Mouse (Mus musculus): ENCODE results near the gene Agpat2. TPM values are rescaled to one million over a fixed set of nuclear protein-coding genes. Genes with fewer than 3 reads are reported as not detected.

The Agpat2 gene
- polyA plus RNA-seq, 1 experiment from 2014 or later = 40.1 TPM

GRCm38 (mm10) chr2:26590282-26590681 lies 13.9 kb downstream of the Agpat2 start:
- Histone ChIP-seq H3K4me1 (replicated peaks; ENCODE audit: control insufficient read depth, insufficient read depth, low read length) (peaks cover 26% of the 10 kb centered on the region), H3K27ac (ENCODE audit: low read depth, low read length) (no peak overlapping the region), H3K9ac (ENCODE audit: low read depth, low read length) (0 out of 2 replicates have a peak overlapping the region, but pooled peaks have one; percentile 34), H3K4me3 (ENCODE audit: low read depth, low read length) (no peak overlapping the region), H3K9me3 (ENCODE audit: control insufficient read depth, low read length) (no peaks in the 10 kb centered on the region), H3K27me3 (replicated peaks; ENCODE audit: control insufficient read depth, insufficient read depth, low read length) (no peaks in the 10 kb centered on the region), H3K36me3 (ENCODE audit: control insufficient read depth, insufficient read depth, low read length) (peaks cover 6% of the 10 kb centered on the region; the same call in 1 of the 2 replicates), H3K4me2 (no peak overlapping the region)
- DNase-seq (ENCODE audit: low spot score) (no peak), ATAC-seq (replicated peaks; ENCODE audit: low FRiP score) (no peak)
- WGBS = 95% methylated on average over 7 of the region's 7 CpGs

GRCm38 (mm10) chr2:26589284-26589683 lies 14.9 kb downstream of the Agpat2 start:
- ATAC-seq (replicated peaks; ENCODE audit: low FRiP score) (no peak), DNase-seq (ENCODE audit: low spot score) (no peak)
- no peak overlapping the region for H3K9ac ChIP-seq (ENCODE audit: low read depth, low read length)
- H3K27ac ChIP-seq (ENCODE audit: low read depth, low read length) = no peak overlapping the region
- H3K27me3 ChIP-seq (replicated peaks; ENCODE audit: control insufficient read depth, insufficient read depth, low read length) = no peaks in the 10 kb centered on the region
- 92% methylated on average over 10 of the region's 10 CpGs for WGBS
- no peak overlapping the region for H3K4me3 ChIP-seq (ENCODE audit: low read depth, low read length)
- peaks cover 4% of the 10 kb centered on the region; the same call in 1 of the 2 replicates for H3K36me3 ChIP-seq (ENCODE audit: control insufficient read depth, insufficient read depth, low read length)
- peaks cover 25% of the 10 kb centered on the region for H3K4me1 ChIP-seq (replicated peaks; ENCODE audit: control insufficient read depth, insufficient read depth, low read length)
- no peak overlapping the region for H3K4me2 ChIP-seq
- H3K9me3 ChIP-seq (ENCODE audit: control insufficient read depth, low read length) = no peaks in the 10 kb centered on the region

GRCm38 (mm10) chr2:26588573-26588972 lies 15.6 kb downstream of the Agpat2 start:
- peaks cover 32% of the 10 kb centered on the region for H3K4me1 ChIP-seq (replicated peaks; ENCODE audit: control insufficient read depth, insufficient read depth, low read length)
- H3K4me2 ChIP-seq = peak overlapping the region; percentile 75
- H3K4me3 ChIP-seq (ENCODE audit: low read depth, low read length) = no peak overlapping the region
- H3K27me3 ChIP-seq (replicated peaks; ENCODE audit: control insufficient read depth, insufficient read depth, low read length) = no peaks in the 10 kb centered on the region
- 42% methylated on average over 4 of the region's 4 CpGs for WGBS
- ATAC-seq (replicated peaks; ENCODE audit: low FRiP score) (no peak), DNase-seq (ENCODE audit: low spot score) (peak; percentile 38)
- no peak overlapping the region for H3K27ac ChIP-seq (ENCODE audit: low read depth, low read length)
- peak overlapping the region; percentile 8 for H3K9ac ChIP-seq (ENCODE audit: low read depth, low read length)
- H3K36me3 ChIP-seq (ENCODE audit: control insufficient read depth, insufficient read depth, low read length) = peaks cover 4% of the 10 kb centered on the region; the same call in 1 of the 2 replicates
- H3K9me3 ChIP-seq (ENCODE audit: control insufficient read depth, low read length) = no peaks in the 10 kb centered on the region

- ATAC-seq (replicated peaks; ENCODE audit: low FRiP score) = peak; percentile 22; the same call in 1 of the 2 replicates
- Histone ChIP-seq H3K4me1 (replicated peaks; ENCODE audit: control insufficient read depth, insufficient read depth, low read length) (peaks cover 40% of the 10 kb centered on the region), H3K27ac (ENCODE audit: low read depth, low read length) (peak overlapping the region; percentile 60), H3K27me3 (replicated peaks; ENCODE audit: control insufficient read depth, insufficient read depth, low read length) (no peaks in the 10 kb centered on the region), H3K4me2 (peak overlapping the region; percentile 75), H3K9ac (ENCODE audit: low read depth, low read length) (peak overlapping the region; percentile 78), H3K9me3 (ENCODE audit: control insufficient read depth, low read length) (no peaks in the 10 kb centered on the region), H3K36me3 (ENCODE audit: control insufficient read depth, insufficient read depth, low read length) (no peaks in the 10 kb centered on the region; the same call in 1 of the 2 replicates), H3K4me3 (ENCODE audit: low read depth, low read length) (peak overlapping the region; percentile 59)
- DNase-seq (ENCODE audit: low spot score) = no peak
- 4% methylated on average over 11 of the region's 11 CpGs for WGBS
Observed at GRCm38 (mm10) chr2:26587044-26587405, 17.2 kb downstream of the Agpat2 start.

- peak within 1 kb of the TSS; percentile 75 for H3K4me2 ChIP-seq
- DNase-seq (ENCODE audit: low spot score) = peak; percentile 86
- H3K9ac ChIP-seq (ENCODE audit: low read depth, low read length) = peak within 1 kb of the TSS; percentile 78
- WGBS = 1% methylated on average over 65 of the region's 65 CpGs
- peak; percentile 70 for ATAC-seq (replicated peaks; ENCODE audit: low FRiP score)
- H3K4me3 ChIP-seq (ENCODE audit: low read depth, low read length) = peak within 1 kb of the TSS; percentile 59
- H3K27me3 ChIP-seq (replicated peaks; ENCODE audit: control insufficient read depth, insufficient read depth, low read length) = no peaks in the 10 kb centered on the region
- no peaks in the 10 kb centered on the region; the same call in 1 of the 2 replicates for H3K36me3 ChIP-seq (ENCODE audit: control insufficient read depth, insufficient read depth, low read length)
- no peaks in the 10 kb centered on the region for H3K9me3 ChIP-seq (ENCODE audit: control insufficient read depth, low read length)
- H3K27ac ChIP-seq (ENCODE audit: low read depth, low read length) = peak within 1 kb of the TSS; percentile 68
- peaks cover 40% of the 10 kb centered on the region for H3K4me1 ChIP-seq (replicated peaks; ENCODE audit: control insufficient read depth, insufficient read depth, low read length)
Observed at GRCm38 (mm10) chr2:26586294-26587043, 17.7 kb downstream of the Agpat2 start, which contains the start of gene Gm20532. Gene Gm20532 (plus strand): TSS chr2:26586639.

- Histone ChIP-seq H3K36me3 (ENCODE audit: control insufficient read depth, insufficient read depth, low read length) (no peaks in the 10 kb centered on the region; the same call in 1 of the 2 replicates), H3K9ac (ENCODE audit: low read depth, low read length) (peak overlapping the region; percentile 49), H3K27me3 (replicated peaks; ENCODE audit: control insufficient read depth, insufficient read depth, low read length) (no peaks in the 10 kb centered on the region), H3K4me2 (peak overlapping the region; percentile 18; the same call in 1 of the 2 replicates), H3K4me1 (replicated peaks; ENCODE audit: control insufficient read depth, insufficient read depth, low read length) (peaks cover 40% of the 10 kb centered on the region), H3K27ac (ENCODE audit: low read depth, low read length) (peak overlapping the region; percentile 68), H3K9me3 (ENCODE audit: control insufficient read depth, low read length) (no peaks in the 10 kb centered on the region), H3K4me3 (ENCODE audit: low read depth, low read length) (peak overlapping the region; percentile 59)
- 44% methylated on average over 6 of the region's 6 CpGs for WGBS
- ATAC-seq (replicated peaks; ENCODE audit: low FRiP score) (no peak), DNase-seq (ENCODE audit: low spot score) (no peak)
Observed at GRCm38 (mm10) chr2:26585713-26586112, 18.5 kb downstream of the Agpat2 start.

GRCm38 (mm10) chr2:26583640-26584039 lies 20.6 kb downstream of the Agpat2 start:
- Histone ChIP-seq H3K9me3 (ENCODE audit: control insufficient read depth, low read length) (no peaks in the 10 kb centered on the region), H3K9ac (ENCODE audit: low read depth, low read length) (peak overlapping the region; percentile 45), H3K27ac (ENCODE audit: low read depth, low read length) (peak overlapping the region; percentile 28), H3K4me3 (ENCODE audit: low read depth, low read length) (peak overlapping the region; percentile 34), H3K4me1 (replicated peaks; ENCODE audit: control insufficient read depth, insufficient read depth, low read length) (peaks cover 46% of the 10 kb centered on the region), H3K4me2 (peak overlapping the region; percentile 38), H3K27me3 (replicated peaks; ENCODE audit: control insufficient read depth, insufficient read depth, low read length) (no peaks in the 10 kb centered on the region), H3K36me3 (ENCODE audit: control insufficient read depth, insufficient read depth, low read length) (no peaks in the 10 kb centered on the region)
- peak; percentile 47 for DNase-seq (ENCODE audit: low spot score)
- ATAC-seq (replicated peaks; ENCODE audit: low FRiP score) = no peak
- 12% methylated on average over 11 of the region's 11 CpGs for WGBS

- H3K4me1 ChIP-seq (replicated peaks; ENCODE audit: control insufficient read depth, insufficient read depth, low read length) = peaks cover 40% of the 10 kb centered on the region
- H3K9ac ChIP-seq (ENCODE audit: low read depth, low read length) = peak overlapping the region; percentile 45; the same call in 1 of the 2 replicates
- WGBS = 76% methylated on average over 7 of the region's 7 CpGs
- H3K9me3 ChIP-seq (ENCODE audit: control insufficient read depth, low read length) = no peaks in the 10 kb centered on the region
- DNase-seq (ENCODE audit: low spot score) = no peak
- no peaks in the 10 kb centered on the region for H3K27me3 ChIP-seq (replicated peaks; ENCODE audit: control insufficient read depth, insufficient read depth, low read length)
- no peak overlapping the region; the same call in 1 of the 2 replicates for H3K4me2 ChIP-seq
- no peaks in the 10 kb centered on the region for H3K36me3 ChIP-seq (ENCODE audit: control insufficient read depth, insufficient read depth, low read length)
- peak overlapping the region; percentile 28; the same call in 1 of the 2 replicates for H3K27ac ChIP-seq (ENCODE audit: low read depth, low read length)
- H3K4me3 ChIP-seq (ENCODE audit: low read depth, low read length) = no peak overlapping the region
- no peak for ATAC-seq (replicated peaks; ENCODE audit: low FRiP score)
Observed at GRCm38 (mm10) chr2:26582741-26583140, 21.5 kb downstream of the Agpat2 start.
